Mouse (Mus musculus): ENCODE data around the gene Fam181b.

- TF ChIP-seq POLR2A (IDR thresholded peaks at IDR 0.05; ENCODE audit: borderline replicate concordance, extremely low read depth, low read depth, low read length), result no peak
- peak; percentile 57 for TF ChIP-seq CTCF (IDR thresholded peaks at IDR 0.05; ENCODE audit: insufficient read depth, low read length)
These were observed 15.8 kb downstream of the Fam181b start for GRCm38 (mm10) chr7:93095511-93095910.

Data from lung, adult 2 months (tissue).